ENCODE assay signal across 14 mouse cellular contexts in the genomic region with DNA sequence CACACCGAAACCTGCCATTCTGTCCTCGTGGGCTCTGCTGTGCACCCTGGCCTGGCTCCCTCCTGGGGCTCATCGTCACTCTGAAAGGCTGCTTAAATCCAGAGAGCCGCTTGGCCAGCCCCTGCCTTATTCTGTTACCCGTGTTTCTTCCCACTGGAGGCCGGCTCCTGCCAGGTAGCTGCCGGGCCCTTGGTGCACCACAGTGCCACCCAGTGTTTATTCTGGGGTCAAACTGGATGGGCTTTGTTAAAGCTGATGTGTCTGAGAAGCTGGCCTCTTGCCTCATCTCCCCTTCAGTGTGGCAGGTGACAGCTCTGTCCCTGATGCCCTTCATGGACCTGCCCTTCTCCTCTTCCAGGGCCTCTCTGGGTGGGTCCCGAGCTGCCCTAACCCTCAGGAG.
DNase-seq lines count a peak whose midpoint lies in the region; ATAC-seq and TF ChIP-seq lines count a peak whose summit lies in the region.
"Had no signal": no experiment of that assay in that cellular context is flagged by ENCODE, and none has a peak within 500 bp of the region (broad histone marks: within the 10 kb centered on the region; RNA-seq: fewer than 3 reads in every experiment).

No protein-coding gene starts in this region.

- peak overlapping the region; percentile 54 for H3K27ac ChIP-seq in hindbrain, embryonic 10.5 days
- H3K27ac ChIP-seq in hindbrain, embryonic 16.5 days (ENCODE audit: low read depth, low read length): no peak overlapping the region
- H3K27ac ChIP-seq in midbrain, embryonic 12.5 days (replicated peaks): 0 out of 2 replicates have a peak overlapping the region, but pooled peaks have one; percentile 7
- H3K27ac ChIP-seq in midbrain, embryonic 11.5 days (ENCODE audit: low read depth, low read length): no peak overlapping the region
- H3K27ac ChIP-seq in intestine, postnatal 0 days (ENCODE audit: low read depth, low read length): no peak overlapping the region
- no peak overlapping the region for H3K27ac ChIP-seq in stomach, postnatal 0 days (replicated peaks)
- no peak overlapping the region for H3K27ac ChIP-seq in heart, adult 2 months
- H3K27ac ChIP-seq: embryonic facial prominence, embryonic 10.5 days; forebrain, embryonic 12.5 days; limb, embryonic 13.5 days had no signal

- no peak for DNase-seq in hindbrain, embryonic 10.5 days (ENCODE audit: low spot score)
- no peak for DNase-seq in midbrain, embryonic 11.5 days (ENCODE audit: low spot score, missing footprints)
- no peak for DNase-seq in stomach, postnatal 0 days (ENCODE audit: low spot score)
- no peak for DNase-seq in spleen, adult 12 weeks (ENCODE audit: low spot score)
- DNase-seq in heart, adult 2 months: no peak
- DNase-seq: heart, adult 11 months; thymus, postnatal 4 days had no signal

- TF ChIP-seq EP300 in stomach, postnatal 0 days (optimal IDR thresholded peaks at IDR 0.05): no peak
- no peak for TF ChIP-seq EP300 in heart, adult 2 months (IDR thresholded peaks at IDR 0.05; ENCODE audit: insufficient read depth, low read depth, low read length)

- intact Hi-C loops in heart, adult 2 months (cut with DNase I): no loop called here

- WGBS in hindbrain, embryonic 10.5 days: 62% methylated on average over 8 of the region's 8 CpGs
- WGBS in hindbrain, embryonic 16.5 days: 53% methylated on average over 8 of the region's 8 CpGs
- 61% methylated on average over 8 of the region's 8 CpGs for WGBS in midbrain, embryonic 12.5 days
- WGBS in midbrain, embryonic 11.5 days: 57% methylated on average over 8 of the region's 8 CpGs
- WGBS in intestine, postnatal 0 days: 68% methylated on average over 8 of the region's 8 CpGs
- 62% methylated on average over 8 of the region's 8 CpGs for WGBS in stomach, postnatal 0 days
- WGBS in heart, adult 2 months: 63% methylated on average over 8 of the region's 8 CpGs

- no peaks in the 10 kb centered on the region for H3K27me3 ChIP-seq in hindbrain, embryonic 10.5 days (ENCODE audit: insufficient read depth, poor library complexity, severe bottlenecking)
- H3K27me3 ChIP-seq in hindbrain, embryonic 16.5 days (replicated peaks; ENCODE audit: control insufficient read depth, insufficient read depth, low read length): no peaks in the 10 kb centered on the region
- H3K27me3 ChIP-seq in midbrain, embryonic 12.5 days: peaks cover 3% of the 10 kb centered on the region; the same call in 1 of the 2 replicates
- no peaks in the 10 kb centered on the region for H3K27me3 ChIP-seq in midbrain, embryonic 11.5 days (ENCODE audit: control insufficient read depth, insufficient read depth, low read length)
- no peaks in the 10 kb centered on the region for H3K27me3 ChIP-seq in intestine, postnatal 0 days (replicated peaks; ENCODE audit: control insufficient read depth, insufficient read depth, low read length)
- H3K27me3 ChIP-seq in stomach, postnatal 0 days (ENCODE audit: control insufficient read depth, insufficient read depth, low read length): no peaks in the 10 kb centered on the region
- no peaks in the 10 kb centered on the region for H3K27me3 ChIP-seq in heart, adult 2 months (ENCODE audit: control insufficient read depth, insufficient read depth, low read length)
- H3K27me3 ChIP-seq: forebrain, embryonic 12.5 days had no signal

- H3K36me3 ChIP-seq in hindbrain, embryonic 10.5 days: peaks cover 49% of the 10 kb centered on the region
- H3K36me3 ChIP-seq in hindbrain, embryonic 16.5 days (ENCODE audit: control insufficient read depth, insufficient read depth, low read length): peaks cover 3% of the 10 kb centered on the region; the same call in 1 of the 2 replicates
- H3K36me3 ChIP-seq in midbrain, embryonic 12.5 days: peaks cover 19% of the 10 kb centered on the region
- H3K36me3 ChIP-seq in midbrain, embryonic 11.5 days (ENCODE audit: control insufficient read depth, insufficient read depth, low read length): no peaks in the 10 kb centered on the region
- H3K36me3 ChIP-seq in intestine, postnatal 0 days (ENCODE audit: control insufficient read depth, insufficient read depth): no peaks in the 10 kb centered on the region
- H3K36me3 ChIP-seq in stomach, postnatal 0 days (ENCODE audit: control insufficient read depth, insufficient read depth, low read length): no peaks in the 10 kb centered on the region
- H3K36me3 ChIP-seq in heart, adult 2 months (ENCODE audit: control insufficient read depth, insufficient read depth, low read length): no peaks in the 10 kb centered on the region

- H3K79me2 ChIP-seq in heart, adult 2 months (replicated peaks; ENCODE audit: control insufficient read depth, insufficient read depth, low read length): no peaks in the 10 kb centered on the region

- peaks cover 41% of the 10 kb centered on the region for H3K4me1 ChIP-seq in hindbrain, embryonic 10.5 days (replicated peaks)
- peaks cover 14% of the 10 kb centered on the region for H3K4me1 ChIP-seq in hindbrain, embryonic 16.5 days (ENCODE audit: control insufficient read depth, insufficient read depth, low read depth, low read length)
- H3K4me1 ChIP-seq in midbrain, embryonic 12.5 days: peaks cover 16% of the 10 kb centered on the region
- peaks cover 11% of the 10 kb centered on the region for H3K4me1 ChIP-seq in midbrain, embryonic 11.5 days (ENCODE audit: control insufficient read depth, insufficient read depth, low read length)
- no peaks in the 10 kb centered on the region for H3K4me1 ChIP-seq in intestine, postnatal 0 days (replicated peaks; ENCODE audit: control insufficient read depth, insufficient read depth, low read length)
- H3K4me1 ChIP-seq in stomach, postnatal 0 days (replicated peaks; ENCODE audit: control insufficient read depth, insufficient read depth): no peaks in the 10 kb centered on the region
- H3K4me1 ChIP-seq in heart, adult 2 months (ENCODE audit: control insufficient read depth, insufficient read depth, low read length): no peaks in the 10 kb centered on the region
- H3K4me1 ChIP-seq: limb, embryonic 13.5 days had no signal

- TF ChIP-seq POLR2A in heart, adult 2 months (IDR thresholded peaks at IDR 0.05; ENCODE audit: insufficient read depth, low read depth, low read length): no peak

- peaks cover 16% of the 10 kb centered on the region for H3K9me3 ChIP-seq in hindbrain, embryonic 10.5 days
- no peaks in the 10 kb centered on the region for H3K9me3 ChIP-seq in hindbrain, embryonic 16.5 days (ENCODE audit: control insufficient read depth, low read length)
- H3K9me3 ChIP-seq in midbrain, embryonic 12.5 days: 0 out of 2 replicates have a peak, but pooled peaks cover 3% of the 10 kb centered on the region
- no peaks in the 10 kb centered on the region for H3K9me3 ChIP-seq in midbrain, embryonic 11.5 days (ENCODE audit: control insufficient read depth, low read length)
- no peaks in the 10 kb centered on the region for H3K9me3 ChIP-seq in intestine, postnatal 0 days (ENCODE audit: control insufficient read depth)
- no peaks in the 10 kb centered on the region for H3K9me3 ChIP-seq in stomach, postnatal 0 days (ENCODE audit: control insufficient read depth, low read length)
- H3K9me3 ChIP-seq: forebrain, embryonic 12.5 days had no signal

- H3K4me3 ChIP-seq in hindbrain, embryonic 10.5 days: no peak overlapping the region
- H3K4me3 ChIP-seq in hindbrain, embryonic 16.5 days (ENCODE audit: low read length): no peak overlapping the region
- no peak overlapping the region for H3K4me3 ChIP-seq in midbrain, embryonic 12.5 days
- H3K4me3 ChIP-seq in midbrain, embryonic 11.5 days (ENCODE audit: low read depth, low read length): no peak overlapping the region
- H3K4me3 ChIP-seq in intestine, postnatal 0 days (ENCODE audit: low read depth, low read length): no peak overlapping the region
- no peak overlapping the region for H3K4me3 ChIP-seq in stomach, postnatal 0 days (ENCODE audit: low read depth, low read length)
- no peak overlapping the region for H3K4me3 ChIP-seq in heart, adult 2 months
- H3K4me3 ChIP-seq: embryonic facial prominence, embryonic 10.5 days; forebrain, embryonic 12.5 days; limb, embryonic 13.5 days had no signal

- TF ChIP-seq CTCF in intestine, postnatal 0 days (IDR thresholded peaks at IDR 0.05; ENCODE audit: low read depth): peak; percentile 46
- TF ChIP-seq CTCF in stomach, postnatal 0 days (IDR thresholded peaks at IDR 0.05; ENCODE audit: low read depth): peak; percentile 37
- TF ChIP-seq CTCF in heart, adult 2 months (IDR thresholded peaks at IDR 0.05): no peak

- no peak overlapping the region for H3K9ac ChIP-seq in hindbrain, embryonic 16.5 days (ENCODE audit: low read depth, low read length)
- H3K9ac ChIP-seq in midbrain, embryonic 12.5 days (replicated peaks): no peak overlapping the region
- no peak overlapping the region for H3K9ac ChIP-seq in midbrain, embryonic 11.5 days (ENCODE audit: low read length)
- no peak overlapping the region for H3K9ac ChIP-seq in intestine, postnatal 0 days (ENCODE audit: low read depth, low read length)
- no peak overlapping the region for H3K9ac ChIP-seq in stomach, postnatal 0 days (ENCODE audit: low read length)
- H3K9ac ChIP-seq in heart, adult 2 months (ENCODE audit: low read depth, low read length): no peak overlapping the region
- H3K9ac ChIP-seq: forebrain, embryonic 12.5 days; limb, embryonic 13.5 days had no signal

- ATAC-seq in hindbrain, embryonic 16.5 days: no peak
- ATAC-seq in midbrain, embryonic 12.5 days (ENCODE audit: low FRiP score, low read depth): no peak
- no peak for ATAC-seq in midbrain, embryonic 11.5 days (ENCODE audit: low FRiP score)
- ATAC-seq in intestine, postnatal 0 days: no peak
- ATAC-seq in stomach, postnatal 0 days (ENCODE audit: low FRiP score, low TSS enrichment): no peak
- ATAC-seq: activated CD4-positive, CD25-positive, alpha-beta regulatory T cell, adult 4 months had no signal

- H3K4me2 ChIP-seq in hindbrain, embryonic 16.5 days (ENCODE audit: low read length): no peak overlapping the region
- H3K4me2 ChIP-seq in midbrain, embryonic 12.5 days (replicated peaks): no peak overlapping the region
- H3K4me2 ChIP-seq in midbrain, embryonic 11.5 days: no peak overlapping the region
- H3K4me2 ChIP-seq in intestine, postnatal 0 days (replicated peaks; ENCODE audit: low read depth): no peak overlapping the region
- no peak overlapping the region for H3K4me2 ChIP-seq in stomach, postnatal 0 days (replicated peaks; ENCODE audit: low read depth)
- H3K4me2 ChIP-seq: forebrain, embryonic 12.5 days; limb, embryonic 13.5 days had no signal

Comparison
In these comparisons a context has a peak if more than half of its experiments do, and no peak if none do; other contexts are left out.
1. H3K27ac ChIP-seq: peak in hindbrain, embryonic 10.5 days (single experiment) and midbrain, embryonic 12.5 days (single experiment); none in hindbrain, embryonic 16.5 days (single experiment), midbrain, embryonic 11.5 days (single experiment), intestine, postnatal 0 days (single experiment), stomach, postnatal 0 days (single experiment) and heart, adult 2 months (single experiment).